Mouse (Mus musculus): Measurements from ENCODE around the gene Sema3a. TPM values are rescaled to one million over a fixed set of nuclear protein-coding genes. Genes with fewer than 3 reads are reported as not detected.

Sema3a gene
- polyA plus RNA-seq, 1 experiment from 2014 or later: 30.8 TPM

- Histone ChIP-seq H3K27ac (ENCODE audit: low read length) (no peak overlapping the region), H3K36me3 (ENCODE audit: control insufficient read depth, insufficient read depth, low read length) (no peaks in the 10 kb centered on the region), H3K9me3 (ENCODE audit: control insufficient read depth, low read length) (0 out of 2 replicates have a peak, but pooled peaks cover 2% of the 10 kb centered on the region), H3K4me1 (replicated peaks; ENCODE audit: control insufficient read depth, insufficient read depth, low read length) (peaks cover 2% of the 10 kb centered on the region), H3K4me3 (ENCODE audit: low read length) (no peak overlapping the region), H3K4me2 (ENCODE audit: low read depth, low read length) (no peak overlapping the region), H3K9ac (ENCODE audit: low read length) (no peak overlapping the region), H3K27me3 (ENCODE audit: control insufficient read depth, insufficient read depth, low read depth, low read length) (no peaks in the 10 kb centered on the region)
- ATAC-seq (ENCODE audit: low read depth): no peak
- WGBS: 35% methylated on average over 4 of the region's 4 CpGs
Measured at GRCm38 (mm10) chr5:13351611-13352010, 226.4 kb downstream of the Sema3a start.

- H3K4me1 ChIP-seq (replicated peaks; ENCODE audit: control insufficient read depth, insufficient read depth, low read length): no peaks in the 10 kb centered on the region; the same call in none of the 2 replicates
- WGBS: 35% methylated on average over 1 of the region's 1 CpGs
- ATAC-seq (ENCODE audit: low read depth): peak; percentile 58
- peak overlapping the region; percentile 80 for H3K27ac ChIP-seq (ENCODE audit: low read length)
- H3K4me2 ChIP-seq (ENCODE audit: low read depth, low read length): no peak overlapping the region
- H3K9me3 ChIP-seq (ENCODE audit: control insufficient read depth, low read length): 0 out of 2 replicates have a peak, but pooled peaks cover 2% of the 10 kb centered on the region
- no peak overlapping the region for H3K4me3 ChIP-seq (ENCODE audit: low read length)
- H3K36me3 ChIP-seq (ENCODE audit: control insufficient read depth, insufficient read depth, low read length): no peaks in the 10 kb centered on the region
- no peaks in the 10 kb centered on the region for H3K27me3 ChIP-seq (ENCODE audit: control insufficient read depth, insufficient read depth, low read depth, low read length)
- H3K9ac ChIP-seq (ENCODE audit: low read length): no peak overlapping the region
Measured at GRCm38 (mm10) chr5:13352995-13353394, 227.8 kb downstream of the Sema3a start.

- no peak overlapping the region for H3K4me2 ChIP-seq (ENCODE audit: low read depth, low read length)
- no peaks in the 10 kb centered on the region for H3K27me3 ChIP-seq (ENCODE audit: control insufficient read depth, insufficient read depth, low read depth, low read length)
- no peak overlapping the region for H3K4me3 ChIP-seq (ENCODE audit: low read length)
- peak; percentile 80 for ATAC-seq (ENCODE audit: low read depth)
- H3K36me3 ChIP-seq (ENCODE audit: control insufficient read depth, insufficient read depth, low read length): no peaks in the 10 kb centered on the region
- 48% methylated on average over 1 of the region's 1 CpGs for WGBS
- H3K4me1 ChIP-seq (replicated peaks; ENCODE audit: control insufficient read depth, insufficient read depth, low read length): no peaks in the 10 kb centered on the region; the same call in none of the 2 replicates
- H3K9me3 ChIP-seq (ENCODE audit: control insufficient read depth, low read length): 0 out of 2 replicates have a peak, but pooled peaks cover 2% of the 10 kb centered on the region
- H3K9ac ChIP-seq (ENCODE audit: low read length): no peak overlapping the region
- peak overlapping the region; percentile 80 for H3K27ac ChIP-seq (ENCODE audit: low read length)
Measured at GRCm38 (mm10) chr5:13353539-13353938, 228.3 kb downstream of the Sema3a start.

GRCm38 (mm10) chr5:13354913-13355312, 229.7 kb downstream of the Sema3a start:
- H3K36me3 ChIP-seq (ENCODE audit: control insufficient read depth, insufficient read depth, low read length): no peaks in the 10 kb centered on the region
- H3K9me3 ChIP-seq (ENCODE audit: control insufficient read depth, low read length): 0 out of 2 replicates have a peak, but pooled peaks cover 2% of the 10 kb centered on the region
- no peak overlapping the region for H3K27ac ChIP-seq (ENCODE audit: low read length)
- H3K27me3 ChIP-seq (ENCODE audit: control insufficient read depth, insufficient read depth, low read depth, low read length): no peaks in the 10 kb centered on the region
- no peak overlapping the region for H3K9ac ChIP-seq (ENCODE audit: low read length)
- no peaks in the 10 kb centered on the region; the same call in none of the 2 replicates for H3K4me1 ChIP-seq (replicated peaks; ENCODE audit: control insufficient read depth, insufficient read depth, low read length)
- ATAC-seq (ENCODE audit: low read depth): no peak
- no peak overlapping the region for H3K4me2 ChIP-seq (ENCODE audit: low read depth, low read length)
- 87% methylated on average over 1 of the region's 1 CpGs for WGBS
- H3K4me3 ChIP-seq (ENCODE audit: low read length): no peak overlapping the region

GRCm38 (mm10) chr5:13358770-13359169, 233.6 kb downstream of the Sema3a start:
- no peaks in the 10 kb centered on the region for H3K4me1 ChIP-seq (replicated peaks; ENCODE audit: control insufficient read depth, insufficient read depth, low read length)
- H3K9me3 ChIP-seq (ENCODE audit: control insufficient read depth, low read length): 0 out of 2 replicates have a peak, but pooled peaks cover 2% of the 10 kb centered on the region
- no peaks in the 10 kb centered on the region for H3K27me3 ChIP-seq (ENCODE audit: control insufficient read depth, insufficient read depth, low read depth, low read length)
- 20% methylated on average over 4 of the region's 4 CpGs for WGBS
- peak; percentile 91 for ATAC-seq (ENCODE audit: low read depth)
- no peak overlapping the region for H3K4me3 ChIP-seq (ENCODE audit: low read length)
- no peaks in the 10 kb centered on the region for H3K36me3 ChIP-seq (ENCODE audit: control insufficient read depth, insufficient read depth, low read length)
- H3K27ac ChIP-seq (ENCODE audit: low read length): no peak overlapping the region
- no peak overlapping the region for H3K4me2 ChIP-seq (ENCODE audit: low read depth, low read length)
- no peak overlapping the region for H3K9ac ChIP-seq (ENCODE audit: low read length)

GRCm38 (mm10) chr5:13360711-13361110, 235.5 kb downstream of the Sema3a start:
- Histone ChIP-seq H3K4me2 (ENCODE audit: low read depth, low read length) (no peak overlapping the region), H3K36me3 (ENCODE audit: control insufficient read depth, insufficient read depth, low read length) (no peaks in the 10 kb centered on the region), H3K9ac (ENCODE audit: low read length) (no peak overlapping the region), H3K4me3 (ENCODE audit: low read length) (no peak overlapping the region), H3K9me3 (ENCODE audit: control insufficient read depth, low read length) (no peaks in the 10 kb centered on the region), H3K27me3 (ENCODE audit: control insufficient read depth, insufficient read depth, low read depth, low read length) (no peaks in the 10 kb centered on the region), H3K4me1 (replicated peaks; ENCODE audit: control insufficient read depth, insufficient read depth, low read length) (no peaks in the 10 kb centered on the region), H3K27ac (ENCODE audit: low read length) (no peak overlapping the region)
- 51% methylated on average over 3 of the region's 3 CpGs for WGBS
- no peak for ATAC-seq (ENCODE audit: low read depth)

- Histone ChIP-seq H3K27ac (ENCODE audit: low read length) (no peak overlapping the region), H3K36me3 (ENCODE audit: control insufficient read depth, insufficient read depth, low read length) (no peaks in the 10 kb centered on the region), H3K4me1 (replicated peaks; ENCODE audit: control insufficient read depth, insufficient read depth, low read length) (no peaks in the 10 kb centered on the region), H3K4me3 (ENCODE audit: low read length) (no peak overlapping the region), H3K9ac (ENCODE audit: low read length) (no peak overlapping the region), H3K9me3 (ENCODE audit: control insufficient read depth, low read length) (no peaks in the 10 kb centered on the region), H3K4me2 (ENCODE audit: low read depth, low read length) (no peak overlapping the region), H3K27me3 (ENCODE audit: control insufficient read depth, insufficient read depth, low read depth, low read length) (no peaks in the 10 kb centered on the region)
- no peak for ATAC-seq (ENCODE audit: low read depth)
- 83% methylated on average over 2 of the region's 2 CpGs for WGBS
Measured at GRCm38 (mm10) chr5:13365108-13365507, 239.9 kb downstream of the Sema3a start.

- Histone ChIP-seq H3K36me3 (ENCODE audit: control insufficient read depth, insufficient read depth, low read length) (no peaks in the 10 kb centered on the region), H3K4me3 (ENCODE audit: low read length) (no peak overlapping the region), H3K9me3 (ENCODE audit: control insufficient read depth, low read length) (no peaks in the 10 kb centered on the region), H3K27me3 (ENCODE audit: control insufficient read depth, insufficient read depth, low read depth, low read length) (no peaks in the 10 kb centered on the region), H3K9ac (ENCODE audit: low read length) (no peak overlapping the region), H3K4me2 (ENCODE audit: low read depth, low read length) (no peak overlapping the region), H3K4me1 (replicated peaks; ENCODE audit: control insufficient read depth, insufficient read depth, low read length) (no peaks in the 10 kb centered on the region), H3K27ac (ENCODE audit: low read length) (no peak overlapping the region)
- 55% methylated on average over 4 of the region's 4 CpGs for WGBS
- ATAC-seq (ENCODE audit: low read depth): no peak
Measured at GRCm38 (mm10) chr5:13379223-13379622, 254.0 kb downstream of the Sema3a start.

GRCm38 (mm10) chr5:13384047-13384446, 258.8 kb downstream of the Sema3a start:
- H3K4me2 ChIP-seq (ENCODE audit: low read depth, low read length): no peak overlapping the region
- no peaks in the 10 kb centered on the region for H3K27me3 ChIP-seq (ENCODE audit: control insufficient read depth, insufficient read depth, low read depth, low read length)
- ATAC-seq (ENCODE audit: low read depth): no peak
- no peak overlapping the region for H3K4me3 ChIP-seq (ENCODE audit: low read length)
- H3K9ac ChIP-seq (ENCODE audit: low read length): no peak overlapping the region
- WGBS: 70% methylated on average over 4 of the region's 4 CpGs
- no peak overlapping the region for H3K27ac ChIP-seq (ENCODE audit: low read length)
- no peaks in the 10 kb centered on the region for H3K4me1 ChIP-seq (replicated peaks; ENCODE audit: control insufficient read depth, insufficient read depth, low read length)
- H3K36me3 ChIP-seq (ENCODE audit: control insufficient read depth, insufficient read depth, low read length): no peaks in the 10 kb centered on the region
- no peaks in the 10 kb centered on the region for H3K9me3 ChIP-seq (ENCODE audit: control insufficient read depth, low read length)

GRCm38 (mm10) chr5:13384714-13385113, 259.5 kb downstream of the Sema3a start:
- no peaks in the 10 kb centered on the region for H3K9me3 ChIP-seq (ENCODE audit: control insufficient read depth, low read length)
- WGBS: 75% methylated on average over 4 of the region's 4 CpGs
- H3K4me3 ChIP-seq (ENCODE audit: low read length): no peak overlapping the region
- H3K27ac ChIP-seq (ENCODE audit: low read length): no peak overlapping the region
- no peak for ATAC-seq (ENCODE audit: low read depth)
- no peaks in the 10 kb centered on the region for H3K4me1 ChIP-seq (replicated peaks; ENCODE audit: control insufficient read depth, insufficient read depth, low read length)
- H3K27me3 ChIP-seq (ENCODE audit: control insufficient read depth, insufficient read depth, low read depth, low read length): no peaks in the 10 kb centered on the region
- H3K4me2 ChIP-seq (ENCODE audit: low read depth, low read length): no peak overlapping the region
- H3K9ac ChIP-seq (ENCODE audit: low read length): no peak overlapping the region
- H3K36me3 ChIP-seq (ENCODE audit: control insufficient read depth, insufficient read depth, low read length): no peaks in the 10 kb centered on the region
